Mouse (Mus musculus): ENCODE data around the gene Gm11554.

DNA sequence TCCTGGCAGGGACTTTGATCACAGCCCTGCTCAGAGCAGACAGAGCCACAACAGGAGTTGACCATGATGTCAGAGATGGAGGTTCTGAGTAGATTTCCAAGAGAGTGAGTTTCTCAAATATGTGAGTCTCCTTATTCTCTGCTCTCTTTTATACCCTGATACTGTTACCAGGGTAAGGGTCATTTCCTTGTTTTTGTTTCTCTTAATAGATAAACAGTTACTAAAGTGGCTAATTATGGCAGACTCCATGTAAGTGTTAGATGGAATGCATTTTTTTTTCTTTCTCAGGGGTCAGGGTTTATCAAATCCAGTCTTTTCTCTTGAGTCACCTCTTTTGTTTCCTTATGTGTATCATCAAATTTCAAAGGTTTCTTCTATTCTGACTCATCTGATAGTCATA, 47.3 kb upstream of the Gm11554 start, which contains the start of gene Krtap4-16:
- TF ChIP-seq POLR2A (IDR thresholded peaks at IDR 0.05; ENCODE audit: low read depth, low read length) (no peak), CTCF (IDR thresholded peaks at IDR 0.05; ENCODE audit: borderline replicate concordance, insufficient read depth, low read length) (no peak)
